Mouse (Mus musculus) midbrain, embryonic 10.5 days (tissue): ENCODE measurements around the gene Zfp579. TPM values are rescaled to one million over a fixed set of nuclear protein-coding genes. Genes with fewer than 3 reads are reported as not detected.

Experiments used
- DNase-seq: peaks from one replicate; pipeline ENCODE4 v3.0.0-alpha.2; 2017; ENCODE audit warnings: low spot score
- H3K27ac ChIP-seq: fragments of 300-500 bp; sonication (generic); replicated peaks from 2 replicates; pipeline ENCODE4 v1.5.1; 2016; ENCODE audit warnings: mild to moderate bottlenecking
- H3K27me3 ChIP-seq: fragments of 300-500 bp; sonication (generic); 2 replicates; pipeline ENCODE4 v1.6.1; 2016; ENCODE audit warnings: low read depth, mild to moderate bottlenecking; ENCODE audit not compliant: poor library complexity, severe bottlenecking
- H3K36me3 ChIP-seq: fragments of 300-500 bp; sonication (generic); 2 replicates; pipeline ENCODE4 v1.6.1; 2016; ENCODE audit warnings: mild to moderate bottlenecking, moderate library complexity
- H3K4me1 ChIP-seq: fragments of 300-500 bp; sonication (generic); 2 replicates; pipeline ENCODE4 v1.6.1; 2016
- H3K4me3 ChIP-seq: fragments of 300-500 bp; sonication (generic); 2 replicates; pipeline ENCODE4 v1.5.1; 2016; ENCODE audit warnings: mild to moderate bottlenecking, moderate library complexity
- H3K9me3 ChIP-seq: fragments of 300-500 bp; sonication (generic); replicated peaks from 2 replicates; pipeline ENCODE4 v1.6.1; 2016; ENCODE audit warnings: mild to moderate bottlenecking
- WGBS: fragments of 180-500 bp; shearing (Covaris S2); methylation state at CpG from one replicate; pipeline ENCODE4 v1.1.7; 2016; 5-methylcytosine and 5-hydroxymethylcytosine counted together
- polyA plus RNA-seq: library from polyadenylated mRNA; unstranded; fragments of >200 nt; fragmentation: Nextera tagmentation; extraction: Ambion mirVana; gene quantifications from 2 replicates; pipeline ENCODE4 v1.2.1, GENCODE M21; 2016

The Zfp579 gene
- polyA plus RNA-seq: 26.2 and 35.6 TPM in 2 replicates

DNA sequence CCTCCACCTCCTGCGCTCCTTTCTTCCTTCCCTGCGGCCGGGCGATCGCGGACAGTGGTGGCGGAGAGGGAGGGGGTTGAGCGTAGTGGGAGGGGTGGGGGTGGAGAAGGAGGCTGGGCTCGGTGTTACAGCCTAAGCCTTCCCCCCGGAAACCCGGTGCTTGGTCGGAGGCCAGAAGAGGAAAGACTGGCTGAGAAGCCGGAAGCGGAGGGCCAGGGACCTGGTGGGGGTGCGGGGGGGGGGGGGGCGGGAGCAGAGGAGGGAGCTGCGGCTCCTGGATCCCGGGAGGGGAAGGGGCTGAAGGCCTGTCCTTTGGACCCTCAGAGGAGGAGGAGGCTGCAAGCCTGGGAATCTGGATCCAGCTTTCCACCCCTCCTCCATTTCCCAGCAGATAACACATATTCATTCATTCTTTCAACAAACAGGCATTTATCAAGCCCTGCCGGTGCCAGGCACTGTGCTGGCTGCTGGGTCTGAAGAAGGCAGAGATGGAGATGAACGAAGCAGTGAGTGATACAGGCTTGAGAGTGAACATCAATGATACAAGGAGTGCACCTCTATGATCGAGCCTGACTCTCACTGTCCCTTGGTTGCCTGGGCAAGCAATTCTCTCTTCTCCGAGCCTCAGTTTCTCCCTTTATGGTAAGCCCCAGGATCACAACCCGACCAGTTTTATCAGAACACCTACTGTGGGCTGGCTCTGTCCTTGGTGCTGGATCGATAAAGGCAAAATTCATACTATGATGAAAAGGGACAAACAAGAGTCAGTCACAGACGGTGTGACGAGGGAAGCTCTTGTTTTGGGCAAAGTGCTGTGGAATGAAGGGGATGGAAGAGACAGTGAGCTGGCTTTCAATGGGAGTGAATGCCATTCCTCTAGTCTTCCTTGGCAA is at the start of gene Zfp579:
Gene Zfp579, minus strand, starts transcription at position 156 of the 893 bp plus-strand sequence.
- peaks cover 42% of the 10 kb centered on the region for H3K4me1 ChIP-seq
- WGBS: 7% methylated on average over 20 of the region's 26 CpGs
- H3K36me3 ChIP-seq: peaks cover 35% of the 10 kb centered on the region
- peak; percentile 94 for DNase-seq
- H3K27me3 ChIP-seq: peaks cover 33% of the 10 kb centered on the region
- peak within 1 kb of the TSS; percentile 90 for H3K27ac ChIP-seq
- peak within 1 kb of the TSS; percentile 78 for H3K4me3 ChIP-seq
- H3K9me3 ChIP-seq: peaks cover 26% of the 10 kb centered on the region

DNA sequence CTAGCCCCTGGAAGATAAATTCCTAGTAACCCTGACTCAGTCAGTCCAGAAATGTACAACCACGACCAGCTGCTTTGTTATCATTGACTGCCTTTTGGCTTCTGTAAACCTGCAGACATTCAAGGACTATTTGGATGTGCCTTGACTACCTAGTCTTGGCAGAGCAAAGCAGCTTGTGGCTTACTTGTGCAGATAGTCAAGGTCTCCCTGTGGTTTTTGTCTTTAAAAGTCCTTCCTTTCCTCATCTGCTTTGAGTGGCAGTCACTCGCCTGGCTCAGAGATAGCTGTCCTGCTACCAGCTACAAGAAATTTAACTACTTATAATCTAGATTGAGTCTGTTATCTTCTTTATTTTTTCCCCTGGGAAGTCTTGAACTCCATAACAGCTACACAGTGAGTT is 49.0 kb upstream of the Zfp579 start:
- no peaks in the 10 kb centered on the region for H3K9me3 ChIP-seq
- WGBS: 75% methylated on average over 2 of the region's 2 CpGs
- H3K36me3 ChIP-seq: peaks cover 16% of the 10 kb centered on the region
- H3K27me3 ChIP-seq: 0 out of 2 replicates have a peak, but pooled peaks cover 3% of the 10 kb centered on the region
- no peak overlapping the region for H3K27ac ChIP-seq
- H3K4me3 ChIP-seq: no peak overlapping the region
- DNase-seq: no peak
- H3K4me1 ChIP-seq: no peaks in the 10 kb centered on the region

DNA sequence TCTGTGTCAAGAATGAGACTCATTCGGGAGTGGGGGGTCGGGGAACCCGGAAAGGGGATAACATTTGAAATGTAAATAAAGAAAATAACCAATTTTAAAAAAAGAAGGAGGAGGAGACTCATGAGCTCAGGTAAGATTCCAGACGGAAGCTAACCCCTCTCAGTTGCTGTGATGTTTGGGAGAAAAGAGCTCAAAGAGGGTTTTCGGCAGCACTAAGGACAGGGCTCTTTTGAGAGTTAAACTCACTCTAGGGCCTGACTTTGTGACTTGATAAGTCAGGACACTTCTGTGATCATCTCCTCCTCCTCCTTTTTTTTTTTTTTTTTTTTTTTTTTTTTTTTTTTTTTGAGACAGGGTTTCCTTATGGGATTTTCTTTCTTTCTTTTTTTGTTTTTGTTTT is 43.0 kb upstream of the Zfp579 start:
- DNase-seq: no peak
- Histone ChIP-seq H3K4me3 (peak overlapping the region; percentile 64), H3K27me3 (no peaks in the 10 kb centered on the region), H3K36me3 (peaks cover 42% of the 10 kb centered on the region), H3K4me1 (peaks cover 21% of the 10 kb centered on the region), H3K9me3 (peaks cover 7% of the 10 kb centered on the region; the same call in 1 of the 2 replicates), H3K27ac (peak overlapping the region; percentile 94)
- 46% methylated on average over 5 of the region's 5 CpGs for WGBS

DNA sequence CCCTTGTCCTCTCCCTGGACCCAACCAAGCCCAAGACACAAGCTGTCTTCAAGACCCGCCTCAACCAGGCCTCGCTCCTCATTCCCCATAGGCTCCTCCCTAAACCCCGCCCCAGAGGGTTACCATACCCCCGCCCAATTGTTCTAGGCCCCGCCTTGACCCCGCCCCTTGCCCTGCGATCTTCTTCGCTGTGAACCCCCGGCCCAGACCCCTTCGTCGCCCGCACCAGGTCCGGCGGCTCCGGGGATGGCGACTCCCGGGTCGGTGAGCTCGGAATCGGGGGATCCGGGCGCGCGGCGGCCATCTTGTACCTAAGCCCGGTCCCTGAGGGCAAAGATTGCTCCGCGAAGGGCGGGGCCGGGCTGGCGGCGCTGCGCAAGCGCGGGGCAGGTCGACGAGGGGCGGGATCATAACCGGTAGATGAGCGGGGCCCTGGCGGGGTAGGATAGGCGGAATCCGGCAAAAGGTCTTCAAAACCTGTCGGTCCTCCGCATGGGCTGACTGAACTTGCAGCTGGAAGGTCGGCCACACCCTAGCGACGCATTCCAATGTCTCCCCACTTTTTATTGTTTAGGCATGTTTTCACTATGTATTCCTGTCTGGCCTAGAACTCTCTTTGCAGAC is 42.3 kb upstream of the Zfp579 start, which contains the start of gene Zfp784:
Gene Zfp784, minus strand, starts transcription at position 338 of the 624 bp plus-strand sequence.
- H3K36me3 ChIP-seq: peaks cover 49% of the 10 kb centered on the region
- DNase-seq: peak; percentile 93
- peaks cover 21% of the 10 kb centered on the region for H3K4me1 ChIP-seq
- peaks cover 7% of the 10 kb centered on the region; the same call in 1 of the 2 replicates for H3K9me3 ChIP-seq
- no peaks in the 10 kb centered on the region for H3K27me3 ChIP-seq
- peak within 1 kb of the TSS; percentile 64 for H3K4me3 ChIP-seq
- WGBS: under 1% methylated on average over 48 of the region's 48 CpGs
- peak within 1 kb of the TSS; percentile 94 for H3K27ac ChIP-seq

DNA sequence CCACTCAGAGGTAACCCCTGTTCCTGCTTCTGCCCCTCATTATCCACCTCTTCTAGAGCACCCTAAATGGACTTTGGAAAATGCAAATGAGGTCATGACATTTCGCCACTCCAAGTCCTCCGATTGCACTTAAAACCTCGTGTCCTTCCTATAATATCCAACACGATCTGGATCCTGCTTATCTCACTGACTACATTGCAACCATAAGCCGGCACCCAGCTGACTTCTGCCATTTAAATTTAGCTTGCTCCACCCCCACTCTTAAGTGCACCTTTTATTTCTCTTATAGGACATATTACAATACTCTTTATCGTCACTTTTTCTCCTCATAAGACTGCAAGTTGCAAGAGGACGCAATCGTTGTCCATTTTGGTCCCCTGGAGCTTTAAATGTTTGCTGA is 41.5 kb upstream of the Zfp579 start:
- Histone ChIP-seq H3K27ac (peak overlapping the region; percentile 94), H3K36me3 (peaks cover 57% of the 10 kb centered on the region), H3K4me3 (peak overlapping the region; percentile 64), H3K9me3 (peaks cover 10% of the 10 kb centered on the region; the same call in 1 of the 2 replicates), H3K4me1 (peaks cover 21% of the 10 kb centered on the region), H3K27me3 (no peaks in the 10 kb centered on the region)
- 92% methylated on average over 8 of the region's 8 CpGs for WGBS
- no peak for DNase-seq

DNA sequence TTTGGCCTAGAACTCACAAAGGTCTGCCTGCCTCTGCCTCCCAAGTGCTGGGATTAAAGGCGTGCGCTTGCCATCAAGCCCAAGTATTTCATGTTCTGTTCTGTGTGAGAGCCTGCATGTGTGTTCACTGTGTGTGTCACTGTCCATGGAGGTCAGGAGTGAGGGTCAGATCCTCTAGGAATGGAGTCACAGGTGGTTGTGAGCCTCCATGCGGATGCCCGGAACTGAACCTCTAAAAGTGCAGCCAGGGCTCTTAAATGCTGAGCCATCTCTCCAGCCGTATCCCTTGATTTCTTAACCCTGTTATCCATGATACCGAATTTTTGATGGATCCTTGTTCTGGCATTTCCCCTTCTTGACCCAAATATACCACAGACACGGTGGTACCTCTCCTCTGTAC is 41.1 kb upstream of the Zfp579 start:
- H3K4me3 ChIP-seq: no peak overlapping the region
- WGBS: 94% methylated on average over 7 of the region's 7 CpGs

DNA sequence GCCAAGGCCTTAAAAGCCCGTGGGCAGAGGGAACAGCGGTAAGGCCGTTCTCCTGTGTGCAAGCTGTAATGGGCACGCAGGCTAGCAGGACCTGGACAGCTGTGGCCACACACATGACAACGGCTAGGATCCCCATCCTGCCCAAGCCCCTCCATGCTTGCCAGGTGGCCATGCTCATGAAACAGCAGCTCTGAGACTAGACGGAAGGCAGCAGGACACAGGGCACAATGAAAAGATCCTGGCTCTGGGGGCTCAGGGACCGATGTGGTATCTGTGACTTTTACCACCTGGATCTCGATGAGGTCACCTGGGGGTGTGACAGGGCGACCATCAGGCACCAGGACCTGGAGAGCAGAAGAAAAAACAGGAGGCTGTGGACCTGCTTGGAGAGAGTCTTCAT is 40.2 kb upstream of the Zfp579 start:
- WGBS: 94% methylated on average over 9 of the region's 9 CpGs
- H3K27ac ChIP-seq: no peak overlapping the region
- no peak for DNase-seq
- H3K4me1 ChIP-seq: peaks cover 21% of the 10 kb centered on the region
- H3K4me3 ChIP-seq: no peak overlapping the region
- peaks cover 23% of the 10 kb centered on the region for H3K9me3 ChIP-seq
- H3K27me3 ChIP-seq: 0 out of 2 replicates have a peak, but pooled peaks cover under 1% of the 10 kb centered on the region
- peaks cover 64% of the 10 kb centered on the region for H3K36me3 ChIP-seq

More for the DNA sequence above, 41.1 kb upstream of the Zfp579 start:
- Histone ChIP-seq H3K27ac (no peak overlapping the region), H3K9me3 (peaks cover 14% of the 10 kb centered on the region), H3K27me3 (no peaks in the 10 kb centered on the region), H3K36me3 (peaks cover 61% of the 10 kb centered on the region), H3K4me1 (peaks cover 21% of the 10 kb centered on the region)
- no peak for DNase-seq

DNA sequence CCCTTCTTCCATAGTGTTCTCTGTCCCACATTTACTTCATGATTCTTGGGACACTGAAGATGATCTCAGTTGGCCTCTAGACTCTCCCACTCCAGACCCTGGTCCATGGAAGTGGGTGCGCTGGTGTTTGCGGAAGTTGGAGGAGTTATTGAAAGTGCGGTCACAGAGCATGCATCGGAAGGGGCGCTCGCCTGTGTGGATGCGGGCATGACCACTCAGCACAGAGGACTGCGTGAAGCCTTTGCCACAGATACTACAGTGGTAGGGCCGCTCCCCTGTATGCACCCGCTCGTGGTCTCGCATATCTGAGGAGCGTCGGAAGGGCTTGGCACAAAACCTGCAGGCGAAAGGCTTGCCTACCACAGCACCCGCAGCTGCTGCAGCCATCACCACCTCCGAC is 39.7 kb upstream of the Zfp579 start:
- peaks cover 5% of the 10 kb centered on the region; the same call in 1 of the 2 replicates for H3K27me3 ChIP-seq
- no peak for DNase-seq
- peaks cover 28% of the 10 kb centered on the region for H3K9me3 ChIP-seq
- no peak overlapping the region for H3K4me3 ChIP-seq
- WGBS: 97% methylated on average over 17 of the region's 17 CpGs
- H3K27ac ChIP-seq: no peak overlapping the region
- H3K4me1 ChIP-seq: peaks cover 21% of the 10 kb centered on the region
- peaks cover 66% of the 10 kb centered on the region for H3K36me3 ChIP-seq

DNA sequence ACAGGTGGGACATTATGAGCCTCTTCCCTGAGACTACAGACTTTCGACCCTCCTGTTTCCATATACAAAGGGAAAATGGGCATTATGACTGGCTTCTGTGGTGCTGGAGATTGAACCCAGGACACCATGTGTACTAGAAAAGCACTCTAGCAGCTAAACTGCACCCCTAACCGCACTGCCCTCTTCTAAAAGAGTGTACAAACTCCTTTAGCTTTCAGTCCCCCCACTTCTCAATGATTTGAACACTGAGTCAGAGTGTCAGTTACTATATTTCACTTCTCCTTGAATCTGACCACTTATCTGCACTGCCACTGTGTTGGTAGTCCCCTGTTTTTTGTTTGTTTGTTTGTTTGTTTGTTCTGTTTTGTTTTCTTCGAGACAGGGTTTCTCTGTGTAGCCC is 37.9 kb upstream of the Zfp579 start, which contains the start of gene 4632433K11Rik:
Gene 4632433K11Rik, plus strand, starts transcription at position 301 of the 400 bp plus-strand sequence.
- Histone ChIP-seq H3K4me3 (no peak within 1 kb of the TSS), H3K27ac (no peak within 1 kb of the TSS), H3K9me3 (peaks cover 47% of the 10 kb centered on the region), H3K27me3 (peaks cover 16% of the 10 kb centered on the region), H3K36me3 (peaks cover 77% of the 10 kb centered on the region), H3K4me1 (peaks cover 11% of the 10 kb centered on the region)
- WGBS: 87% methylated on average over 3 of the region's 3 CpGs
- DNase-seq: no peak

DNA sequence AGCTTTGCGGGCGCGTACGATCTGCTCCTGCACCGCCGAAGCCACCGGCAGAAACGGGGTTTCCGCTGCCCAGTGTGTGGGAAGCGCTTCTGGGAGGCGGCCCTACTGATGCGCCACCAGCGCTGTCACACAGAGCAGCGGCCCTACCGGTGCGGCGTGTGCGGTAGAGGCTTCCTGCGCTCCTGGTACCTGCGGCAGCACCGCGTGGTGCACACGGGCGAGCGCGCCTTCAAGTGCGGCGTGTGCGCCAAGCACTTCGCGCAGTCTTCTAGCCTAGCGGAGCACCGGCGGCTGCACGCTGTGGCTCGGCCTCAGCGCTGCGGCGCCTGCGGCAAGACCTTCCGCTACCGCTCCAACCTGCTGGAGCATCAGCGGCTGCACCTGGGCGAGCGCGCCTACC is 35.5 kb upstream of the Zfp579 start:
- H3K27ac ChIP-seq: no peak overlapping the region
- peaks cover 48% of the 10 kb centered on the region for H3K9me3 ChIP-seq
- 70% methylated on average over 46 of the region's 46 CpGs for WGBS
- no peak for DNase-seq
- peaks cover 99% of the 10 kb centered on the region for H3K36me3 ChIP-seq
- H3K27me3 ChIP-seq: peaks cover 16% of the 10 kb centered on the region
- H3K4me1 ChIP-seq: no peaks in the 10 kb centered on the region
- no peak overlapping the region for H3K4me3 ChIP-seq

DNA sequence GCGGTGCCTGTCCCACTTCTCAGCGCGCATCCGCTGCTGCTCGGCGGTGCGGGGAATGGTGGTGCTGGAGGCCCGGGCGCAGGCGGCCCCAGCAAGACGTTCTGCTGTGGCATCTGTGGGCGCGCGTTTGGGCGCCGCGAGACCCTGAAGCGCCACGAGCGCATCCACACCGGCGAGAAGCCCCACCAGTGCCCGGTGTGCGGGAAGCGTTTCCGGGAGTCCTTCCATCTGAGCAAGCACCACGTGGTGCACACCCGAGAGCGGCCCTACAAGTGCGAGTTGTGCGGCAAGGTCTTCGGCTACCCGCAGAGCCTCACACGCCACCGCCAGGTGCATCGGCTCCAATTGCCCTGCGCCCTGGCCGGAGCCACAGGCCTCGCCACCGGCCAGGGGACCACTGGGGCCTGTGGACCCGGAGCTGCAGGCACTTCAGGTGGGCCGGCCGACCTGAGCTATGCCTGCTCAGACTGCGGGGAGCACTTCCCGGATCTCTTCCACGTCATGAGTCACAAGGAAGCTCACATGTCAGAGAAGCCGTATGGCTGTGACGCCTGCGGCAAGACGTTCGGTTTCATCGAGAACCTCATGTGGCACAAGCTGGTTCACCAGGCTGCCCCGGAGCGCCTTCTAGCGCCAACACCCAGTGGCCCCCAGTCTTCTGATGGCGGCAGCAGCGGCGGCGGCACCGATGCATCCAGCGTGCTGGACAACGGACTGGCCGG is 34.8 kb upstream of the Zfp579 start:
- WGBS: 84% methylated on average over 63 of the region's 63 CpGs
- H3K27ac ChIP-seq: no peak overlapping the region
- H3K27me3 ChIP-seq: peaks cover 16% of the 10 kb centered on the region
- H3K36me3 ChIP-seq: peaks cover 99% of the 10 kb centered on the region
- H3K4me3 ChIP-seq: peak overlapping the region; percentile 27
- no peaks in the 10 kb centered on the region for H3K4me1 ChIP-seq
- peaks cover 44% of the 10 kb centered on the region for H3K9me3 ChIP-seq
- no peak for DNase-seq

DNA sequence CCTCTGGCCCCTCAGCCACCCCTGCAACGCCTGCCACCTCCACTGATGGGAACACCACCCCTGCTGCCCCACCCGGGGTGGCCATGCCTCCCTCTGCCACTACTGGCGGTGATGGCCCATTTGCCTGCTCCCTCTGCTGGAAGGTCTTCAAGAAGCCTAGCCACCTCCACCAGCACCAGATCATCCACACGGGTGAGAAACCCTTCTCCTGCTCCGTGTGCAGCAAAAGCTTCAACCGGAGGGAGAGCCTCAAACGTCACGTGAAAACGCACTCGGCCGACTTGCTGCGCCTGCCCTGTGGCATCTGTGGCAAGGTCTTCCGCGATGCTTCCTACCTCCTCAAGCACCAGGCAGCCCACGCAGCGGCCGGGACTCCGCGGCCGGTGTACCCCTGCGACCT is 34.0 kb upstream of the Zfp579 start:
- peak overlapping the region; percentile 27; the same call in 1 of the 2 replicates for H3K4me3 ChIP-seq
- DNase-seq: no peak
- peaks cover 99% of the 10 kb centered on the region for H3K36me3 ChIP-seq
- peaks cover 41% of the 10 kb centered on the region for H3K9me3 ChIP-seq
- no peaks in the 10 kb centered on the region for H3K4me1 ChIP-seq
- no peak overlapping the region for H3K27ac ChIP-seq
- H3K27me3 ChIP-seq: peaks cover 16% of the 10 kb centered on the region
- WGBS: 92% methylated on average over 21 of the region's 21 CpGs
